Mouse (Mus musculus) hindbrain, embryonic 12.5 days (tissue): ENCODE measurements at regions not wholly inside any gene's neighbourhood (a gene's known extent, or its start where the extent isn't known, plus 50 kb on each side); places are given as distances from the start of the nearest gene placed in this dataset.

Source experiments
- ATAC-seq: fragments of 200-750 bp; cut with Nextera tagmentation; 2 replicates; pipeline ENCODE4 v1.8.0; 2017; ENCODE audit warnings: moderate TSS enrichment; ENCODE audit not compliant: low FRiP score
- H3K27ac ChIP-seq: fragments of 300-500 bp; sonication (generic); 2 replicates; pipeline ENCODE4 v1.5.1; 2016; ENCODE audit warnings: mild to moderate bottlenecking
- H3K27me3 ChIP-seq: fragments of 300-500 bp; sonication (generic); 2 replicates; pipeline ENCODE4 v1.6.1; 2016; ENCODE audit warnings: mild to moderate bottlenecking
- H3K36me3 ChIP-seq: fragments of 300-500 bp; sonication (generic); 2 replicates; pipeline ENCODE4 v1.6.1; 2016; ENCODE audit warnings: mild to moderate bottlenecking
- H3K4me1 ChIP-seq: fragments of 300-500 bp; sonication (generic); 2 replicates; pipeline ENCODE4 v1.6.1; 2016
- H3K4me2 ChIP-seq: fragments of 300-500 bp; sonication (generic); replicated peaks from 2 replicates; pipeline ENCODE4 v1.6.1; 2016; ENCODE audit warnings: mild to moderate bottlenecking
- H3K4me3 ChIP-seq: fragments of 300-500 bp; sonication (generic); 2 replicates; pipeline ENCODE4 v1.5.1; 2016; ENCODE audit warnings: mild to moderate bottlenecking
- H3K9ac ChIP-seq: fragments of 300-500 bp; sonication (generic); 2 replicates; pipeline ENCODE4 v1.6.1; 2016; ENCODE audit warnings: mild to moderate bottlenecking, moderate library complexity
- H3K9me3 ChIP-seq: fragments of 300-500 bp; sonication (generic); replicated peaks from 2 replicates; pipeline ENCODE4 v1.6.1; 2016; ENCODE audit warnings: mild to moderate bottlenecking
- WGBS: fragments of 180-500 bp; shearing (Covaris S2); methylation state at CpG from one replicate; pipeline ENCODE4 v1.1.7; 2016; 5-methylcytosine and 5-hydroxymethylcytosine counted together

GRCm38 (mm10) chr2:133432141-133432813 lies 119.7 kb upstream of the Bmp2 start:
- Histone ChIP-seq H3K4me1 (no peaks in the 10 kb centered on the region), H3K9me3 (no peaks in the 10 kb centered on the region), H3K9ac (no peak overlapping the region), H3K27ac (no peak overlapping the region), H3K36me3 (no peaks in the 10 kb centered on the region), H3K4me2 (no peak overlapping the region), H3K27me3 (no peaks in the 10 kb centered on the region), H3K4me3 (no peak overlapping the region)
- WGBS = 89% methylated on average over 10 of the region's 10 CpGs
- ATAC-seq = no peak

GRCm38 (mm10) chr2:133436913-133437843 lies 114.8 kb upstream of the Bmp2 start:
- no peaks in the 10 kb centered on the region for H3K36me3 ChIP-seq
- peak overlapping the region; percentile 25; the same call in 1 of the 2 replicates for H3K4me2 ChIP-seq
- peak overlapping the region; percentile 13; the same call in 1 of the 2 replicates for H3K27ac ChIP-seq
- H3K27me3 ChIP-seq = no peaks in the 10 kb centered on the region
- peak; percentile 75 for ATAC-seq
- H3K9me3 ChIP-seq = no peaks in the 10 kb centered on the region
- WGBS = 65% methylated on average over 22 of the region's 22 CpGs
- H3K9ac ChIP-seq = no peak overlapping the region
- no peaks in the 10 kb centered on the region for H3K4me1 ChIP-seq
- no peak overlapping the region for H3K4me3 ChIP-seq

- Histone ChIP-seq H3K9me3 (no peaks in the 10 kb centered on the region), H3K36me3 (no peaks in the 10 kb centered on the region), H3K4me2 (peak overlapping the region; percentile 25; the same call in 1 of the 2 replicates), H3K4me1 (no peaks in the 10 kb centered on the region), H3K4me3 (no peak overlapping the region), H3K27ac (no peak overlapping the region), H3K27me3 (no peaks in the 10 kb centered on the region), H3K9ac (no peak overlapping the region)
- 65% methylated on average over 4 of the region's 4 CpGs for whole genome bisulfite sequencing
- no peak for ATAC-seq
Measured at GRCm38 (mm10) chr2:133438018-133438417, 113.9 kb upstream of the Bmp2 start.

GRCm38 (mm10) chr2:133443024-133443423 lies 108.9 kb upstream of the Bmp2 start:
- no peaks in the 10 kb centered on the region for H3K27me3 ChIP-seq
- H3K4me1 ChIP-seq = no peaks in the 10 kb centered on the region
- no peak overlapping the region for H3K9ac ChIP-seq
- H3K4me2 ChIP-seq = no peak overlapping the region
- no peaks in the 10 kb centered on the region for H3K9me3 ChIP-seq
- no peaks in the 10 kb centered on the region for H3K36me3 ChIP-seq
- no peak overlapping the region for H3K27ac ChIP-seq
- no peak for ATAC-seq
- WGBS = 95% methylated on average over 4 of the region's 4 CpGs
- no peak overlapping the region for H3K4me3 ChIP-seq

GRCm38 (mm10) chr2:133443490-133443889 lies 108.5 kb upstream of the Bmp2 start:
- H3K36me3 ChIP-seq = no peaks in the 10 kb centered on the region
- WGBS = 84% methylated on average over 2 of the region's 2 CpGs
- ATAC-seq = no peak

GRCm38 (mm10) chr2:133452947-133453346 lies 99.0 kb upstream of the Bmp2 start:
- Histone ChIP-seq H3K27ac (no peak overlapping the region), H3K4me3 (no peak overlapping the region), H3K27me3 (no peaks in the 10 kb centered on the region), H3K36me3 (no peaks in the 10 kb centered on the region), H3K9me3 (no peaks in the 10 kb centered on the region), H3K4me2 (no peak overlapping the region), H3K9ac (no peak overlapping the region), H3K4me1 (no peaks in the 10 kb centered on the region)
- no peak for ATAC-seq
- WGBS = 75% methylated on average over 6 of the region's 6 CpGs

More at GRCm38 (mm10) chr2:133443490-133443889, 108.5 kb upstream of the Bmp2 start:
- Histone ChIP-seq H3K4me2 (no peak overlapping the region), H3K4me3 (no peak overlapping the region), H3K27ac (no peak overlapping the region), H3K27me3 (no peaks in the 10 kb centered on the region), H3K9ac (no peak overlapping the region), H3K9me3 (no peaks in the 10 kb centered on the region), H3K4me1 (no peaks in the 10 kb centered on the region)

- no peak overlapping the region for H3K27ac ChIP-seq
- no peak overlapping the region for H3K9ac ChIP-seq
- H3K9me3 ChIP-seq = no peaks in the 10 kb centered on the region
- H3K4me2 ChIP-seq = no peak overlapping the region
- H3K36me3 ChIP-seq = no peaks in the 10 kb centered on the region
- H3K27me3 ChIP-seq = no peaks in the 10 kb centered on the region
- WGBS = 78% methylated on average over 7 of the region's 7 CpGs
- no peak overlapping the region for H3K4me3 ChIP-seq
- no peak for ATAC-seq
- H3K4me1 ChIP-seq = no peaks in the 10 kb centered on the region
Measured at GRCm38 (mm10) chr2:133455484-133456170, 96.3 kb upstream of the Bmp2 start.

GRCm38 (mm10) chr2:133456785-133457184 lies 95.2 kb upstream of the Bmp2 start:
- H3K9ac ChIP-seq = no peak overlapping the region
- no peaks in the 10 kb centered on the region for H3K36me3 ChIP-seq
- no peak for ATAC-seq
- H3K27me3 ChIP-seq = no peaks in the 10 kb centered on the region
- H3K4me1 ChIP-seq = no peaks in the 10 kb centered on the region
- WGBS = 84% methylated on average over 2 of the region's 2 CpGs
- H3K4me3 ChIP-seq = no peak overlapping the region
- no peak overlapping the region for H3K4me2 ChIP-seq
- H3K9me3 ChIP-seq = no peaks in the 10 kb centered on the region
- no peak overlapping the region for H3K27ac ChIP-seq

GRCm38 (mm10) chr2:133458735-133459134 lies 93.2 kb upstream of the Bmp2 start:
- Histone ChIP-seq H3K27me3 (no peaks in the 10 kb centered on the region), H3K4me1 (no peaks in the 10 kb centered on the region), H3K4me2 (no peak overlapping the region), H3K27ac (no peak overlapping the region), H3K9ac (no peak overlapping the region), H3K9me3 (no peaks in the 10 kb centered on the region), H3K4me3 (no peak overlapping the region), H3K36me3 (no peaks in the 10 kb centered on the region)
- WGBS = 62% methylated on average over 2 of the region's 2 CpGs
- no peak for ATAC-seq

- H3K4me3 ChIP-seq = no peak overlapping the region
- H3K9me3 ChIP-seq = no peaks in the 10 kb centered on the region
- H3K9ac ChIP-seq = no peak overlapping the region
- ATAC-seq = no peak
- H3K27ac ChIP-seq = no peak overlapping the region
- H3K4me2 ChIP-seq = no peak overlapping the region
- no peaks in the 10 kb centered on the region for H3K36me3 ChIP-seq
- WGBS = 68% methylated on average over 7 of the region's 7 CpGs
- H3K4me1 ChIP-seq = no peaks in the 10 kb centered on the region
- no peaks in the 10 kb centered on the region for H3K27me3 ChIP-seq
Measured at GRCm38 (mm10) chr2:133460814-133461213, 91.1 kb upstream of the Bmp2 start.

GRCm38 (mm10) chr2:133462378-133462777 lies 89.6 kb upstream of the Bmp2 start:
- no peak overlapping the region for H3K9ac ChIP-seq
- no peaks in the 10 kb centered on the region for H3K27me3 ChIP-seq
- no peaks in the 10 kb centered on the region for H3K36me3 ChIP-seq
- no peak overlapping the region for H3K4me3 ChIP-seq
- no peak for ATAC-seq
- no peaks in the 10 kb centered on the region for H3K9me3 ChIP-seq
- no peaks in the 10 kb centered on the region for H3K4me1 ChIP-seq
- 91% methylated on average over 2 of the region's 2 CpGs for WGBS
- no peak overlapping the region for H3K4me2 ChIP-seq
- H3K27ac ChIP-seq = no peak overlapping the region
